ENCODE assay signal across 8 mouse cellular contexts in the genomic region with DNA sequence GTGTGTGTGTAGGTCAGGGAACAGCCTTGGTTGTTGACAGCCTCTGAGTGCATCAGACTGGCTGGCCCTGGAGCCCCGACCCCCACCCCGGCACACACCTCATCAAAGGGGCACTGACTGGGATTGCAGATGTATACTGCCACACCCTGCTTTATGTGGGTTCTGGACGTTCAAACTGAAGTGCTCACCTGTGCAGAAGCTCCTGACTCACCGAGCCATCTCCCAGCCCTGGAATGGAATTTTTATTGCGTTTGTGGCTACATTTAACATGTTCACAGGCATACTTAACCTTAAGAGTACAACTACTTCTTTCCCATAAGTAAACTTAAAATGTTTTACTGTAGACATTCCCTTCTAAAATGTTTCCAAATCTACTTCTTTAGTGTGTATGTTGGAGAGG.
"Had no signal": no experiment of that assay in that cellular context is flagged by ENCODE, and none has a peak within 500 bp of the region (broad histone marks: within the 10 kb centered on the region; RNA-seq: fewer than 3 reads in every experiment).

No protein-coding gene starts in this region.

- H3K36me3 ChIP-seq: kidney, embryonic 15.5 days; limb, embryonic 15.5 days; liver, embryonic 13.5 days; midbrain, embryonic 12.5 days; neural tube, embryonic 13.5 days had no signal

- H3K4me3 ChIP-seq: kidney, embryonic 15.5 days; left cerebral cortex, adult 2 months; limb, embryonic 15.5 days; liver, embryonic 13.5 days; midbrain, embryonic 12.5 days; neural tube, embryonic 13.5 days had no signal

- H3K9ac ChIP-seq: kidney, embryonic 15.5 days; limb, embryonic 15.5 days; liver, embryonic 13.5 days; liver, postnatal 0 days; midbrain, embryonic 12.5 days; neural tube, embryonic 13.5 days had no signal

- H3K9me3 ChIP-seq: kidney, embryonic 15.5 days; limb, embryonic 15.5 days; liver, embryonic 13.5 days; midbrain, embryonic 12.5 days; neural tube, embryonic 13.5 days had no signal

- H3K4me2 ChIP-seq: kidney, embryonic 15.5 days; limb, embryonic 15.5 days; liver, embryonic 13.5 days; midbrain, embryonic 12.5 days; neural tube, embryonic 13.5 days had no signal

- ATAC-seq: liver, postnatal 0 days; midbrain, embryonic 16.5 days had no signal

- H3K4me1 ChIP-seq: kidney, embryonic 15.5 days; limb, embryonic 15.5 days; liver, embryonic 13.5 days; midbrain, embryonic 12.5 days; neural tube, embryonic 13.5 days had no signal

- DNase-seq: liver, embryonic 13.5 days had no signal

- H3K27ac ChIP-seq: kidney, embryonic 15.5 days; left cerebral cortex, adult 2 months; limb, embryonic 15.5 days; liver, embryonic 13.5 days; midbrain, embryonic 12.5 days; neural tube, embryonic 13.5 days had no signal

- H3K27me3 ChIP-seq: kidney, embryonic 15.5 days; limb, embryonic 15.5 days; liver, embryonic 13.5 days; midbrain, embryonic 12.5 days; neural tube, embryonic 13.5 days had no signal
